Mouse (Mus musculus): ENCODE measurements around the gene Cpsf6.

Cpsf6 gene

DNA sequence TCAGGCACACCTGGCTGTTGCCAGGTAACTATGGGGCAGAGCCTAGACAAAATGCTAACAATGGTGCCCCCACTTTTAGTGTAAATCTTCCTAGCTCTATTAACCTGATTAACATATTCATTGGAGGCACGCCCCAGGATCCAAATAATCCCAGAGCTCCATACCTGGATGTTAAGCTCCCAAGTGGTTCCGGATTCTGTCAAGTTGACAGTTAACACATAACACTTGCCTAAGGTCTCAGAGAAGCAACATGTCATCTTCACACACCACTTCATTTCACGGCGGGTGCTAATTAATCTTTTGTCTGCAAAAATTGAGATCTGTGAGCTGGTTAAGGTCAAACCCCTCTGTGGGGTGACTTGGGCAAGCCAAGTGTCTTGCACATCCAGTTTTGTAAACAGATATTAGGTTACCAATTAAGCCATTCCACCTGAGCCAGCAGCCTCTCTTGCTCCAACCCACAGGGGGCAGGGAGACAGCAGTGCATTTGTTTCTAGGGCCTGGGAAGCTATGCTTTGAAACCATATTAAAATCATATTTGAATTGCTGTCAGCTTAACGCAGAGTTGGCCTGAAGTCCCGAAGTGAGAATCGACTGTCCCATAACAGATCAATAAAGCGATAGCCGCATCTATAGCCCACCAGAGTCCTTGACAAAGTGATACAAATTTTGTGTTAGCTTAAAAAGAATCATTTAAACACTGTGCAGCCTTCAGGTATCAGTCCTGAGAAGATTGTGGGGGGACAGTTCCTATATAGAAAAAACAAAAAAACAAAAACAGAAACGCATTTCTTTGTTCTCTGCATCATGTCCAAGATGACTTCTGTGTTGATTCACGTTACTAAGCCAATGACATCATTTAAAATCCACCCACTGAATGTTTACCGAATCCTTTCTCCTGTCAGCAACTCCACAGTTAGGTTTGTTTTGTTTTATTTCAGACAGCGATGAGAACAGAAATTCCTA lies 34.0 kb upstream of the Cpsf6 start:
- no peak for DNase-seq

DNA sequence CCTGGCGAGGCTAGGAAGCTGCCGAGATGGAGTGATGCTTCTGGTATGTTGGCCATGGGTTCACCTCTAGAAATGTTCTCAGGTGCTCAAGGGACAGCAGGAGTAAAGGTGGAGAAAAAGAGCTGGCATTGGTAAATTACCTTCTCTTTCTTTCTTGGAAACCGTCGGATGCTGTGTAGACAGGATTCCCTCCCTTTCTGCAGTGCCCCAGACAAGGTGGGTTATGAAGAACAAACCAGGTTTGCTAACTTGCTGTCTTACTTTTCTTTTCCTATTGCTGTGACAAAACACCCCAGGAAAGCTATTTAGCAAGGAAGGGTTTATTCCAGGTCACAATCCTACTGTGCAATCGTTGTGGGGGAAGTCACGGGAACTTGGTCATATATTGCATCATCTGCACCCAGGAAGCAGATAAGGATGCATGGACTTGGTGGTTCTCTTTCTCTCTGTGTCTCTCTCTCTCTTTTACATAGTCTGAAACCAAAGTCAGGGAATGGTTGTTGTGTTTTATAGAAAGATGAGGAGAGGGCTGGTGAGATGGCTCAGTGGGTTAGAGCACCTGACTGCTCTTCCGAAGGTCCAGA lies 32.8 kb upstream of the Cpsf6 start:
- no peak for DNase-seq

DNA sequence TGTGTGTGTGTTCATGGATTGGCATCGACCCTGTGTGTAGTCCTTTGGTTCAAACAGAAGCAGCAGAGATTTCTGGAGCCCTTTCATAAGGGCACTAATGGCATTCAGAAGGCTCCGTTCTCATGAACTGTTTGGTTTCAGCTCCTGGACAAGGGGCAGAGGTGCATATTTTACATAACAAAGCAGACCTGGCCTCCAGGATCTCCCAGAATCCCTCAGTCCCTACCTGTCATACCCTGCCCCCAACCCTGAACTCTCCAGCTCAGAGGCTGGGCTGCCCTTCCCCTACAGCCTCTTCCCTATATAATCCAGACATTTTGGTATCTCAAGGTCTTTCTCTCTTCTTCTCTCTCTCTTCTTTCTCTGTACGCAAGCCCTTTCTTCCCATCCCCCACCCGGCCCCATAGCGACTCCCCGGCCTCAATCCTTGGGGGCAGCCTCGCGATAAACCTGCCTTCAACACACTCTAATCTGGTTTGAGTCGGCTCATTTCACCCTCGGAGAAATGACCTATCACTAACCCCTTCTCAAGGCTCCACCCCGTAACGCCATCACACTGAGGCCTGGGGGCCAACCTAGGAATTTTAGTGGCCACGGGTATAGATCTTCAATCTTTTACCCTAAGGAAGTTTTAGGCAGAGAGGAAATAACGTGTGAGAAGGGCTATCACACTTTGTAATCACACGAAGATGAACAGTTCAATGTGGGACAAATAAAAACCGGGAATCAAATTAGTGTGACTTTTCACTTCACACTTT lies 32.1 kb upstream of the Cpsf6 start:
- no peak for DNase-seq

DNA sequence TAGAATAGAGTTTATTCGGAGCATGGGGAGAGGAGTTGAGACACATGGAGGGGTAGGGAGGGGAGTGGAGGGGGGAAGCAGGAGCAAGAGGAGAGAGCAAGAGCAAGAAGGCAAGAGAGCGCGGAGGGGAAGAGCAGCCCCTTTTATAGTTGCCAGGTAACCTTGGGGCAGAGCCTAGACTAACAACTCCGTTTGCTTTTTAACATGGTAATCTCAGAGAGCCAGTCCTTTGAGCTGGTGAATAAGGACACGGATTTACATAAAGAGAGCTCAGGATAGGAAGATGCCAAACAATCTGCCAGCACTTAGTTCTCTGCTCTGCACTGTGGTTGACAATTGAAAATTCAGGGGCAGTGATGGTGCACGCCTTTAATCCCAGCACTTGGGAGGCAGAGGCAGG lies 31.3 kb upstream of the Cpsf6 start:
- no peak for DNase-seq

DNA sequence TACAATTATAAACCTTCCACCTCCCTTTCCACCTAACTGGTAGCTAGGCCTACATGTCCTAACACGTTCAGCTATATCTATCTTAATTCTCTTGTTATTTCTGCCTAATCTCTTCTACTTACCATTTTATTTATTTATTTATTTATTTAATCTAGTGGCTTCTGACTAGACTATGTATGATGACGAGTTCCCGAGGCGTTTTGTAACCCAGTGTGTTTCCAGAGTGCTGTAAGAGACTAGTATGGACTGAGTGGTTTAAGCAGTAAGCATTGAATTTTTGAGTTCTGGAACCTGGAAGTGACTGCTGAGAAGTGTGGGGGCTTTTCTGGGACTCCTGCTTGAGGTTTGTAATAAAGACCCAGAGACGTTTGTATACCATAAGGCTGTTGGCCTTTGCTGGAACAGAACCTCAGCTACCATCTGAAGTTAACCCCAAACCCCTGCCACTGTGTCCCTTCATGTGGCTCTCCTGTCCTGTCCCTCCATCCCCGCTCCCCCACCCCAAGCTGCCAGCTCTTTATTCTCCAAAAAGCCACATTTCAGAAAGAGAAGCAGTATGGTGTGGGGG lies 30.8 kb upstream of the Cpsf6 start:
- DNase-seq: no peak

DNA sequence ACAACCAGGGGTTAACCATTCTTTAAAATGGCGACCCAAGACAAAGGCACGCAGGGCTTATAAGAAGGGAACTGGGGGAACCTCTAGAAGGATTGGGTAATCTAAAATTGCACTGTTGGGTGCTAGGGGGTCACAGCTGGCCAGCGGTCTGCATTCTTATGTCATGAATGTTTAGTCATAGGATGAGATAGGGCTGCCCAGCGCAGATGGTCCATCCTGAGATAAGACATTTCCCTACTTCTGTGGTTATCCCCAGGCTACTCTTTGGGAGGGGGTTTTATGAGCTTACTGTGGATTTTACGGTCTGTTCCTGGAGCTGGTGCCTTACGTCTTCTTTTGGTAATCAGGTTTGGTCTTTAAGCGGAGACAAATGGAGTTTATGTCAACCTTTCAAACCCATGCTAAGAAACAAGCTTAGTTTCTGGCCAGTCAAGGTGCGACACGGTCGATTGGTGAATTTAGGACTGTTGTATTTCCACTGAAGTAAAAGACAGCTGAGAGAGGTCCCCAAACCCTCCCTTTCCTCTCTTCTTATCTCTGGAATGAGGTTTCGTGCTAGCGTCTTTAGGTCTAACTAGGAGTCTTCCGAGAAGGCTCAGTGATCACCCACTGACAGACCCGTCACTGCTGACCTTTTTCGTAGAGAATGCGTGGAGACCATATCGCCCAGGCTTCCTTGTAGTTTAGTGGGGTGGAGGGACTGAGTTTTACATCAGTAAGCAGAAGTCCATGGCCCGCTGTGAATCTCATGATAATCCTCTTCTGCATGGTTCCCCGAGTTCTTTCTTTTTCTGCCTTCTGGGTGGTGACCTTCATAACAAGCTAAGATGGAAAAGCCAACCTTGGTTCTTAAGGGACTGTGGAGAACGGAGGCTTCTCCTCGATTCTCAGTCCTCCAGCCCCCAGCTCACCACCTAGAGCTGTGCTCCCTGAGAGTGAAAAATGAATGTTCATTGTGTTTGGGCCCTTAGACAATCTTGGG lies 29.8 kb upstream of the Cpsf6 start:
- DNase-seq: no peak

DNA sequence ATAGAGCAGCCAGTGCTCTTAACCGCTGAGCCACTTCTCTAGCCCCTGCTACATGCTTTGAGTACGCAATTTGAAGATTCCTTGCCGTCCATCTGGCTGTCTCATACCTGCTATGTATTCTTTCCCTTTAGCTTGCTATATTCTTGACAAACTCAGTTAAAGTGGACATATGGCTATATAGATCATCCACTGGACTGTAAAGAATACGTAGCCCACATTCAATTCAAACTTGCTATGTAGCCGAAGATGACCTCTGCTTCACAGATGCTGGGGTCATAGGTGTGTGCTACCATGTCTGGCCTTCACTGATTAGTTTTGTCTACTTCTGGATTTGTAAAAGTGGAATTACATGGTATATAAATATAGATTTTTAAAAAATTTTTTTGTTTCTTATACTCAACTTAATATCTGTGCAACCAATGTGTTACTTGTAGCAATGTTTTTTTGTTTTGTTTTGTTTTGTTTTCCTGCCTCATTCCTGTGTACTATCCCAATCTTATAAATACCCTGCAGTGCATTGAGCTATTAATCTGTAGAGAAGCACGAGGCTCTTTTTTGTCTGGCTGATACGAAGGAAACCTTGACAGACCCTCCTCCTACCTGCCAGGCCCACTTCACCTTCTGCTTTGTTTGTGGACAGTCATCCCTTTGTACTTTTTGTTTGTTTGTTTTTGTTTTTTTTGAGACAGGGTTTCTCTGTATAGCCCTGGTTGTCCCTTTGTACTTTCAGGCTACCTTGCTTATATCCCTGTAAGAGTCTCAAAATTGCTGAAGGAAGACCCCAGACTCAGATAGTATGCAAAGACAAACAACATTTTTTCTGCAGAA lies 28.9 kb upstream of the Cpsf6 start:
- no peak for DNase-seq

DNA sequence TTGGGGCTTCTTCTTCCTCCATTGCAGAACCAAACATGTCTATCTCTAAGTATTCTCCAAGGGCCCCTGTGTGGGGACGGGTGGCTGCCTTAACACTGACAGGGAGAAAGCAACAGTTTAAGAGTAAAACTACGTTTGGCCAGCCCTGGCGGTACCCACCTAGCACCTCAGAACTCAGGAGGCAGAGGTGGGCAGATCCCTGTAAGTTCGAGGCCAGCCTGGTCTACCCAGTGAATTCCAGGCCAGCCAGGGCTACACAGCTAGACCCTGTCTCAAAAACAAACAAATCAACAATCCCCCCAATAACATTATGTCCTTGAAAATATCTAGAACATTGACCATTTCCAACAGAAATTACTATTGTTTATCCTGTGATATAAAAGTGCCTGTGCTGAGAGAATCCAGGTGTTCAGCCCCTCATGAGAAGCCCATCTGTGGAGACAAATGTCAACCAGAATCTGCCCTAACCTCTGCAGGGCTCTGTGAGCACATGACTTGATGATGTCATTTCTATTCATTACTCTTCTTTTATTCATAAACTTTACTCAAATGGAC lies 28.0 kb upstream of the Cpsf6 start:
- DNase-seq: no peak

DNA sequence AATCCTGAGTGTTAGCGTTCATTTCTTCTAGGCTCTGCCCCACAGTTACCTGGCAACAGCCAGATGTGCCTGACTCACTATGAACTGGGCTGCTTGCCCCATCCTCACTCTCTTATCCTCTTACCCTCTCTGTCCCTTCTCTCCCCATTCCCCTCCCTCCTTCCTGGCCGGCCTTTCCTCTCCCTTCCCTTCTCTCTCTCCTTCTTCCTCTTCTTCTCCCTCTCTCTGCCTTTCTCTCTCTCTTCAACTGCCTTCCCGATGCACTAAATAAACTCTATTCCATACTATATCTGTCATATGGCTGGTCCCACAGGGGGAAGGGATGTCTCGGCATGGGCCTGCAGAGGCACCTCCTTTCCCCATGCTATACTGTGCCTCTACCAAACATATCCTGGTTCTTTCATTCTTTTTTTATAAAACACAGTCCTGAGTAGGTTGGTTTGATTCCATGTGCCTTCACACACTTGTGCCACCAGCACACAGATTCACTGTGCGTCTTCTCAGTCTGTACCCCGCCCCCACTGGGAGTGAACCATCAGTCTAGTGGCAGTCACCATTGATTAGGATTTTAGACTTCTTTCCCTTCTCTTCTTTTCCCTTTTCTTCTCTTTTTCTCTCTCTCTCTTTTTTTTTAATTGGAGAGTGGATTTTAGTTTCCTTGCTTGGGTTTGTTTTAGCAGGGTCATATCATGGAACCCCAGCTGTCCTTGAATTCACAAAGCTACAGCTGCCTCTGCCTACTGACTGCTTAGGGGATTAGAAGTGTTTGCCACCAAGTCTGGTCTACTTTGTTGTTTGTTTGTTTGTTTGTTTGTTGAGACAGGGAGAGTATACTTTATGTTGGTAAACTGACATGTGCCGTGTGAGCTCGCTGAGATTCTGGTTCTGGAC lies 27.3 kb upstream of the Cpsf6 start:
- no peak for DNase-seq

DNA sequence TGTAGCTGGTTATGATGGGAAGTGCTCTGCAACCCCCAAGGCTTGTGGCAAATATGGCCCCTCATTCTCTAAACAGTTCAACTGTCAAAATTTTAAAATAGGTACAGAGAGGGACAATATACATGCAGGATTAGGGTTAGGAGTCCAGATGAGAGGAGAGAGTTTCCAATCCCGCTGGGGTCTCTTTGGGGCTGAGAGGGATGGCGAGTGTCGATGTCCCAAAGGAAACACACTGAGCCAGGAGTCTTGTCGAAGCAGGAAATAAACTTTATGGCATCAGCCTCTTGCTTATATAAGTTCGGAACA lies 26.4 kb upstream of the Cpsf6 start:
- no peak for DNase-seq

DNA sequence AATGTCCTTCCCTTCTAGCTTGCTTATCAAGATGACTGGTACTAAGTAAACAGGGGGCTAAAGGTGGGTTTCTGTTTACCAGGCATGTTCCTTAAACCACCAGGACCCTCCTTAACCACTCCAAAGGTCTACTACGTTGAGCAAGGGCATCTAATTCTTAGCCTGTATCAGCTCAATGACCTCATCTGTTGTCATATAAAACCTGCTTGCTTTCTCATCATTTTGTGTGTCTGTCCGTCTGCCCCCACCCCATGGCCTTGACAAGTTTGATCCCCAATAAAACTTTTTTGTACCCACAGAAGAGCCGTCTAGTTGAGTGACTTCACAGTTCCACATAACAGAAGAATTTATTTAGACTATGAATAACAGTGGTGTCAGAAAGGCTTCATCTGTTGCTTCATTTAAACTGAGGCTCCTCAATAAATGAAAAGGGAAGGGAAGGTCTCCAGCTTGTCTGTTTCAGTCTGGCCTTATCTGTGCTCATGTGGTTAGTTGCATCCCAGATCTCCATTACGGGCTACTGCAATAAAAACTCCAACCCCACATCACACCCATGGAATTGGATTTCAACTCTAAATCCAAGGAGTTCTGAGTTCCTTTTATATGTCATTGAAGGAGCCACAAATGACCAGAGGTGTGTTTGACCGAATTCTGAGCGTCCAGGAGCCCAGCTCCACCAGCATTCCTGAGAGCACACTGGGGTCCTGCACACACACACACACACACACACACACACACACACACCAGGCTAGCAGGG lies 25.9 kb upstream of the Cpsf6 start:
- DNase-seq: no peak

DNA sequence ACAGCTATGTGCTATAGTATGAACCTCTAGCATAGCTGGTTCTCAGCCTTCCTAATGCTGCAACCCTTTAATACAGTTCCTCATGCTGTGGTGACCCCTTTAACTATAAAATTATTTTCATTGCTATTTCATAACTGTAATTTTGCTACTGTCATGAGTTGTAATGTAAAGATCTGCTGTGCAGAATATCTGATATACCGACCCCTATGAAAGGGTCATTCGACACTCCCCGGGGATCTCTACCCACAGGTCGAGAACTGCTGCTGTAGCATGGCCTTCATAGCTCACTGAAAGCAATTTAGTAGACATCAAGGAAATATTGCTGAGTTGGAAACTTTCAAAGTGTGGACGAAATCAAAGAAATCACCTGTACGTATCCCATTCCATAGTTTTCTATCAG lies 24.6 kb upstream of the Cpsf6 start:
- no peak for DNase-seq

DNA sequence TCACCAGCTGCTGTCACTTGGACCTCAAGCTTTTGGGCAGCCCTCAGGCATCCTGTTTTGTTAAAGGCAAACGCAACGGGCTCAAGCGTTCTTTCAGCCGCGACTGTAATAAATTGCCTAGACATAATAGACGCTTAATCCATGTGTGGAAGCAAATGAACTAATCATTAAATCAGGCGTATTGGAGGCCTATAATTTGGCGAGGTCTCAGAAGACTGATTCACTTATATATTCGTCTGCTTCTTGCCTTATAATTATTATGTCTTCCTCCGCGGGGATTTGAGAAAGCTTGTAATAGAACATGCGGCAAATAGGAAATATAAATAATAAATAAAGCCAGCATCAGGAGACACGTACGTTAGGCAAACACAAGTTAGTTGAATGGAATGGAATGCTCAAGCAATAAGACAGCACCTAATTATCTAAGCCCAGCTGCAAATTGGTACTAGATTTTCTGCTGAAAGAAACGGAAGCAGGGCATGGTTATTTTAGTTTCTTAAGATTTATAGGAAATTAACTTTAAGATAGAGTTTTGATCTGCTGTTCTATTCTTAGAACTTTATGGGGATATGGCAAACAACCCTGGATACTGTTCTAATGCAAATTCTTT lies 23.6 kb upstream of the Cpsf6 start:
- no peak for DNase-seq

DNA sequence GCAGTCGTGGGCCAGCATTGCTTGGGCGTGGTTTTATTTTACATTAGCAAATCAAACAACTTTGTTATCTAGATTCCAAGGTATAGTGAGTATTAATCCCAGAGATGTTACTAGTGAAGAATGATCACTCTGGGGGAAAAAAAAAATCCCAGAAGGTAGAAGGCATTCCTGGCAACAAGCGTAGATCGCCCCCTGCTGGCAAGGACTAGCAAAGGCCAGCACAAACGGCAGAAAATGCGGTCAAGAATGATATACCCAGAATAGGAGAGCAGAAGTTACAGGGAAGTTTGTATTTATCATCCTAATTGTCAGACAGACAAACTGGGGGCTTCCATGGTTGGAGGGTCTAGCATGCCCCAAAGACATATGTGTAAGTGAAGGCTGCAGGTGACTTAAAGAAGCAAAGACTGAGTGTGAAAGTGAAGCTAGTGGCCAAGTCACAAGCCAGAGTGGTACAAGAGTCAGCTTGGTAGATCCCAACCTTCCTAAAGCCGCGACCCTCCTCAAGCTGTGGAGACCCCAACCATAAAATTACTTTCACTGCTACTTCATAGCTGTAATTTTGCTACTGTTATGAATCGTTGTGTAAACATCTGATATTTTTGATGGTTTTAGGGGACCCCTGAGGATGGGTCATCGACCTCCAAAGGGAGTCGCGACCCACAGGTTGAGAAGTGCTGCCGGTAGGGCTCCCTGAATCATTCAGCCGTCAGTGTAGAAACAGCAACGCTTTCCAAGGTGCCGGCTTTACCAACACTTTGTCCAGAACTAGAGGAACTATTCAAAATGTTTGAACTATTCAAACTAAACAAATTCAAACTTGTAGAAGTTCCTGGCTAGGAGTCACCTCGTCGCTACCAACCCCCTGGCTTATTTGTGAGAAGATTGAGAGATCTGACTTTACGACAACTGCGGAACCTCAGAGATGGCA lies 22.9 kb upstream of the Cpsf6 start:
- no peak for DNase-seq

DNA sequence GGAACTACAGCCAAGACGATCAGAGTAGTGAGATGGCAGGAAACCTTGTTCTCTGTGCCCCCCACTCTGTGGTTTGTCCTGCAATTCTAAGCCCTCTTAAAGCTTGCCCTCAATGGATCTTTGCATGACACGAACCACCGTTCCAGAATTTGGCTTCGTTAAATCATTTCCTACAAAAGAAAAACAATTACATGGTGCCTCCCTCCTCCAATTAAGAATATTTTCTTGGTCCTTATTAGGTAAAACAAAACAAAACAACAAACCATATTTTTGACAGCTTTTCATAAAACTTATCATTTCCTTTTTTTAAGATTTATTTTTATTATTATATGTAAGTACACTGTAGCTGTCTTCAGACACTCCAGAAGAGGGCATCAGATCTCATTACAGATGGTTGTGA lies 21.5 kb upstream of the Cpsf6 start:
- DNase-seq: no peak

DNA sequence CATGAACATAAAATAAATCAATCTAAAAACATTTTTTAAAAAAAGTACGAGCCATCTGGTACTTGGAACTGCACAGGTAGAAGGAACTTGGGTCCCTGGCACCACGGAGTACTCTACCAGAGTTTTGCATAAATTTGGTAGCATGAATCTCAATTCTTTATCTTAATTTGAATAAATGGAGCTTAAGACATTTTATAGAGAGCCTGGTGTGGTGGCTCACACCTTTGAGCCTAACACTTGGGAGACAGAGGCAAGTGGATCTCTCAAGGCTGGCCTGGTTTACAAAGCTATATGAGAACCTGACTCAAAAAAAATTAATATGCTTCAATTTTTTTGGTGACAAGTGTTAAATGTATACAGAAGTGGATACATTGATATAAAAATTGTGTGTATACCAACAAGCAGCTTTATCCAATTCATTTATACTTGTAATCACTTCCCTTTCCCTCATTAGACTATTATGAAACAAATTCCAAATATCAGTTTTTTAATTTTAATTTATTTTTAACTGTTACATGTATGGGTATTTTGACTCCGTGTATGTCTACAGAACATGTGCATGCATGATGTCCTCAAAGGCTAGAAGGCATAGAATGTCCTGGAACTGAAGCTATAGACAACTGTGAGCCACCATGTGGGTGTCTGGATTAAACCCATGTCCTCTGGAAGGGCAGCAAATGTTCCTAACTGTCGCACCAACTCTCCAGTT lies 20.6 kb upstream of the Cpsf6 start:
- DNase-seq: no peak

DNA sequence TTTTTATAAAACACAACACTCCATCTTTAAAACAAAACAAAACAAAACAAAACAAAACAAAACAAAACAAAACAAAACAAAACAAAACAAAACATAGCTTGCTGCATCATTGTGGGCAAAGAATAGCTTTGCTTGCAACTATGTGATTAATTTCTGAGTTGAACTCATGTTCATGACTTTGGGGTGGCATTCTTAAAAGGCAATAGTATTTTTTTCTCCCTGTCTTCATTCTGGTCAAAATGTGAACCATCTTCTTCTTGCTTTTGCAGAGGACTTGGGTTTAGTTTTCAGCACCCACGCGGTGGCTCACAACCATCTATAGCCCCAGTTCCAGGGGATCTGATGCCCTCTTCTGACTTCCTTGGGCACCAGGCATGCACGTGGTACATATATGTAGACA lies 20.0 kb upstream of the Cpsf6 start:
- no peak for DNase-seq

Measured in cerebellum, adult 11 months (tissue).